Mouse (Mus musculus) urinary bladder, adult 2 months (tissue): ENCODE data around the gene Sec16b. TPM values are rescaled to one million over a fixed set of nuclear protein-coding genes. Genes with fewer than 3 reads are reported as not detected.

ENCODE experiments used
- DNase-seq: peaks from one replicate; pipeline ENCODE4 v3.0.0; 2022; ENCODE audit warnings: low spot score
- polyA plus RNA-seq: library from polyadenylated mRNA; depleted of rRNA; stranded (reverse); fragments of >200 nt; gene quantifications from 2 replicates; pipeline ENCODE4 v1.2.3, GENCODE M21; 2012; rRNA removed

The Sec16b gene
- polyA plus RNA-seq, result 7.1 and 9.2 TPM in 2 replicates

- no peak for DNase-seq
Observed at GRCm38 (mm10) chr1:157506522-157506921, at the start of gene Sec16b. Gene Sec16b (plus strand): TSS chr1:157506728.

- DNase-seq, result no peak
Observed at GRCm38 (mm10) chr1:157457789-157458188, 48.7 kb upstream of the Sec16b start.

- peak; percentile 38 for DNase-seq
Observed at GRCm38 (mm10) chr1:157458421-157459208, 47.9 kb upstream of the Sec16b start, which contains the start of gene Cryzl2. Gene Cryzl2 (plus strand): TSS chr1:157458577.

- DNase-seq, result no peak
Observed at GRCm38 (mm10) chr1:157459904-157460303, 46.6 kb upstream of the Sec16b start.

GRCm38 (mm10) chr1:157461276-157461675 lies 45.3 kb upstream of the Sec16b start:
- DNase-seq, result no peak

GRCm38 (mm10) chr1:157462336-157462735 lies 44.2 kb upstream of the Sec16b start:
- DNase-seq, result no peak

- no peak for DNase-seq
Observed at GRCm38 (mm10) chr1:157465194-157465593, 41.3 kb upstream of the Sec16b start.

GRCm38 (mm10) chr1:157467866-157468265 lies 38.7 kb upstream of the Sec16b start:
- no peak for DNase-seq

- DNase-seq, result no peak
Observed at GRCm38 (mm10) chr1:157470761-157471386, 35.7 kb upstream of the Sec16b start.

GRCm38 (mm10) chr1:157472716-157473115 lies 33.8 kb upstream of the Sec16b start:
- no peak for DNase-seq

GRCm38 (mm10) chr1:157474865-157475264 lies 31.7 kb upstream of the Sec16b start:
- no peak for DNase-seq

GRCm38 (mm10) chr1:157476231-157476630 lies 30.3 kb upstream of the Sec16b start:
- no peak for DNase-seq

GRCm38 (mm10) chr1:157480090-157480489 lies 26.4 kb upstream of the Sec16b start:
- DNase-seq, result no peak

GRCm38 (mm10) chr1:157480901-157481300 lies 25.6 kb upstream of the Sec16b start:
- no peak for DNase-seq

GRCm38 (mm10) chr1:157481666-157482065 lies 24.9 kb upstream of the Sec16b start:
- no peak for DNase-seq

- DNase-seq, result no peak
Observed at GRCm38 (mm10) chr1:157484161-157484560, 22.4 kb upstream of the Sec16b start.

GRCm38 (mm10) chr1:157500657-157501056 lies 5.9 kb upstream of the Sec16b start:
- DNase-seq, result no peak

- no peak for DNase-seq
Observed at GRCm38 (mm10) chr1:157501352-157501945, 5.1 kb upstream of the Sec16b start.

GRCm38 (mm10) chr1:157503071-157503470 lies 3.5 kb upstream of the Sec16b start:
- no peak for DNase-seq

- no peak for DNase-seq
Observed at GRCm38 (mm10) chr1:157506995-157507595, 567 bp downstream of the Sec16b start.

GRCm38 (mm10) chr1:157507814-157508213 lies 1.3 kb downstream of the Sec16b start:
- no peak for DNase-seq

GRCm38 (mm10) chr1:157512690-157513448 lies 6.3 kb downstream of the Sec16b start:
- no peak for DNase-seq
